Mouse (Mus musculus) layer of hippocampus, adult 9-11 months (tissue): ENCODE measurements around the gene Ddx28.
"Not testable (repeated sequence)": the region's sequence is repeated elsewhere in the genome, so short reads cannot be mapped to it uniquely, and the experiment has no call there.

Source experiments
- DNase-seq: peaks from one replicate; pipeline ENCODE4 v3.0.0; 2022

Gene Ddx28

DNA sequence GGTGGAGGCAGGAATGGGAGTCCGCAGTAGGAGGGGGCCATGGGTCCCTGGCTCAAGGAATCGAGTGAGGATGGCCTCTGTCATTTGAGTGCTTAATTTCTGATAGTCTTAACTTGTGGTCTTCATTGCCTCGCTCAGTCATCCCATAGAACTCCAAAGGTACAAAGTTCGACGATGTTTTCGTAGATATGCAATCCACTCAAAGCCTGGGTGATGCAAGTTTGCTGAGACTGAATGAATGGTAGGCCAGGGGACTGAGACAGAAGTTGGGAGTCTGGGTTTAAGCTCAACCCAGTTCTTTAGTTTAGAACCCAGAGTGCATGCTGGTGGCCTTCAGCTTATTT lies at the start of gene Ddx28:
Gene Ddx28, minus strand, starts transcription at position 240 of the 344 bp plus-strand sequence.
- DNase-seq = no peak

DNA sequence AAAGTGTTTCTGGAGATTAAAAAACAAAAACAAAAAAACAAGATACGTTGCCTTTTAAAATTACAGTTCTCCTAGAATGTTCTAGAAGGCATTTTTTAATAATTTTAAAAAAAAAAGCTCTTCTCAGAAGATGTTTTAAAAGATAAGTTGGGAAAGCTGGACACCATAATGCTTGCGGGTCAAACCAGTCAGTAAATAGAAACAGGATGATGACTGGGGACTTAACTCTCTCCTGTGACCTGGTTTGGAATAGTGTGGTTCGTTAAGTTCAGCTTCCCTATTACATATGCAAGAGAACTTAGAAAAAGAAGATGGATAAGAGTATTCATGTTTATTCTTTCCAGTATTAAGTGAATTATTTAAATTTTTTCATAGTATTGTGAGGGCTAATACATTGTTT lies 48.8 kb upstream of the Ddx28 start:
- no peak for DNase-seq

DNA sequence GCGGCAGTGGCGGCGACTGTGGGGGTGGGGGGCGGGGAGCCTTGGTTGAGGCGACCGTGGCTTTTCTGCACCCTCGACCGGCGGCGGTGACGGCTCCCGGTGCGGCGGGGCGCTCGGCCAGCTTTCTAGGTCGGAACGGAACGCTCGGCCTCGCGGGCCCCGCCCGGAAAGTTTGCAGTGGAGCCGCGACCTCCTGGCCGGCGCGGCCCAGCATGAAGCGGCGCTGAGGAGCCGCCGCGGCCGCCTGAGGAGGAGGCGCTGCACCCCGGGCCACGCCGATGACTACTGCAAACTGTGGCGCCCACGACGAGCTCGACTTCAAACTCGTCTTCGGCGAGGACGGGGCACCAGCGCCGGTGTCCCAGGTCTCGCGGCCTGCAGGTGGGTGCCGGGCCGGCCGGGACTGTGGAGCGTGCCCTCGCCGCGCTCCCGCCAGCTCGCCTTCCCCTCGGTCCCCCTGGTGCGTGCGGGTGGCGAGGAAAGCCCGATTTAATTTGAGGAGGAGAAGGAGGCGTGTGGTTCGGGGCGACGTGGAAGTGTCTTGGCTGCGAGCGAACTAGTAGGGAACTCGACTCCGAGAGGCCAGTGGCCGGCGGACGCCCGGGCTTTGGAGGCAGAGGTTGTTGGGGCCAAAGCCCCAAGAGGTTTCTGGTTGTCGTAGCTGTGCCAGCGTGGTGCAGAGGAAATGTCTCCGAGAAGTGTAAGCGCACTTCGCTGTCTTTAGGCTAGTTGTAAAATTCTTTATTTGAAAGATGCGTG lies 48.1 kb upstream of the Ddx28 start:
- no peak for DNase-seq

DNA sequence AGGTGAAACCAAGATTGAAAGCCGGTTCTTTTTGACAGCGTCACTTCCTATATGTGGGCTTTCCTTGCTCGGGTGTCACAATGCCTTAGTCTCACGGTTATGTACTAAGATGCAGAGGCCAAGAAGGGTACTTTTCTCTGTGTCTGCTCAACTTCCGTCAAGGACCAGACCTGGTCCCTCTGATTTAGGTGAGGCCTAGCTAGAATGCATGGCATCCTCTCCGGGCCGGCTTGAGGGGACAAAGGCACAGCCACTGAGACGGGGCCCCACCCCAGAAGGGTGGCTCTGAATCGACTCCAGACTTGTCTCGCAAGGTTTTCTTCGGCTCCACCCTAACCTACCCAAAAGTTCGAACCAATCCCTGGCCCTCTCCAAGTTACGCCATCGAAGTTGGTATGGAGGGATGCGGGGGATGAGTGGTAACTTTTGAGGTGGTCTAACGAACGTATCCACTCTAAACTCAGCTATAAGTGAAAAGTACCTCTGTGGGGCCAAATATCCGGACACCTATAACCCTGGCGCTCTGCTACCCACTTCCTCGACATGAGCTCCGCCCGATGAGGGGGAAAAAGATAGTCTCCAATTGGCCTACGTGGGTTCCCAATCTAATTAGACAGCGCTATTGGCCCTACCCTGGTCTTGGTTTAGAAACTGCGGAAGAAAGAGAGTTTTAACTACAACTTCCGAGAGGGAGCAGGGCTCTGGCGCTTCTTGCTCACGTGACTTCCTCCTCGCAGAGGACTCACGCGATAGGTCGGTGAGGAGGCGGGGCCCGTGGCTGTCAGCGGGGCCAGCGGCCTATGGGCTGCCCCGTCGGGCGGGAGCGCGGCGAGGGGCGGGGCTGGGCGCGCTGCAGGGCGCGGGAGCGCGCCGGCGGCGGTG lies 47.3 kb upstream of the Ddx28 start, which contains the start of gene Nfatc3:
Gene Nfatc3, plus strand, starts transcription at position 110 of the 882 bp plus-strand sequence.
- peak; percentile 97 for DNase-seq

DNA sequence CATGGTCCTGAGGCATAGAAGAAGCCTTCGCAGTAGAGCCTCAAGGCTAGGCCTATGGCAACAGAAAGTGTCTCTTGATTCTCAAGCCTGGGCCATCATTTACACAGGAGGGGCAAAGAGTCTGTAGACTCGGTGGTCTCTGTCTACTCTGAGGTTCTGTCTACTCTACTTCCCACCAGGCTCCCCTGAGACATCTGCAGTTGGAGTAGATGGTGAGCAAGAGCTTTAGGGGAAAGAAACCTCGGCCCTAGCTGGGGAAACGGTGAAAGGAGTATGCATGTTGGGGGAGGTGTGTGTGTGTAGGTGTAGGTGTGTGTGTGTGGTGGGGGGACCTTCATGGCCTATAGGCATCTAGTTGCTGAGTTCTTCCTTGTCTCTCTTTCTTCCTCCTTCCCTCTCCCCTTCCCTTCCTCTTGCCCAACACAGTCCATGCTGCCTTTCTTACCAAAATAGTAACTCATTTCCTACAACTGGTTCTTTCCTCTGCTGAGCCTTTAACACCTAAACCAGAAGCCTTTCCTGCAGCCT lies 44.8 kb upstream of the Ddx28 start:
- no peak for DNase-seq

DNA sequence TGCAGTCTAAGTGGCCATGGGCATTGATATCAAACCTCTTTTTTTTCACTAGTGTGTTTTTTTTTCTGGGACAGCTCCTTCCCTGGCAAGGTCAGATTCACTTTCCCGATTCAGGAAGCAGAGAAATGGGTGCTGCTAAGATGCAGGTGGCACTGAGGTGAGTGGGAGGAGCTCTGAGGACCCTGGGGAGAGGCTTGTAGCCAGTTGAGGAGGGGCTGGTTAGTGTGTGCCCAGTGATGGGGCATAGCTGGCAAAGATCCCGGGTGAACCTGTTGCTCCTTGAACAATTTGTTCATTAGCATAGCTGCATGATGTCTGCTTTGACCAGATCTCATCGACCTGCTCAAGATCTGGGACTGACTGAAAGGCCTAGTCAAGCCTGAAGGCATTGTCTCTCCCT lies 43.4 kb upstream of the Ddx28 start:
- no peak for DNase-seq

DNA sequence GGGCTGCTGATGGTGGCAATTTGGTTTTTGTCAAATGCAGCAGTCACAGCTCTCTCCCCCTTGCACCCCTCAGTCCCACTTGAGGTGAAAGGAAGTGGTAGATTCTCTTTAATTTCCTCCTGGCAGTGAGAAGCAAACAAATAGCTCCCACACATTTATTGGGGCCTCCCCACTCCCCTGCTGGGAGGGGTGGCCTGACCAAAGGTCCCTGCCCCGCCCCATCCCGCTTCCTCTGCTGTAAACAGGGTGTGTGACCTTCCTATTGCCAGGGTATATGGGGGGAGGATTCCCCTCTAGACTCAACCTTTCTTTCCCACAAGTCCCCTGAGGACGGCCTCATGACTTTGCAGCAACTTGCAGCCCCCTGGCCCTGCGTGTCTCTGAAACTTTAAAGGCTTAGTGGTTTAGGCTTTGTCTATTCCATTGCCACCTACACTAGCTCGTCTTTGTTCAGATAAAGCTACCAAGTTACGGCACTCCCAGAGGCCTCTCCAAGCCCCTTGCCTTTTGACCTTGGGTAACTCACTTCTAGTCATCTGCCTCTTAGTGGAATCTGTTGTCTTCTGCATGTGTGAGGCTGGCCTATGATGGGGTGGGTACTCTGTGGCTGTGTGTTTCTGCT lies 42.6 kb upstream of the Ddx28 start:
- no peak for DNase-seq

DNA sequence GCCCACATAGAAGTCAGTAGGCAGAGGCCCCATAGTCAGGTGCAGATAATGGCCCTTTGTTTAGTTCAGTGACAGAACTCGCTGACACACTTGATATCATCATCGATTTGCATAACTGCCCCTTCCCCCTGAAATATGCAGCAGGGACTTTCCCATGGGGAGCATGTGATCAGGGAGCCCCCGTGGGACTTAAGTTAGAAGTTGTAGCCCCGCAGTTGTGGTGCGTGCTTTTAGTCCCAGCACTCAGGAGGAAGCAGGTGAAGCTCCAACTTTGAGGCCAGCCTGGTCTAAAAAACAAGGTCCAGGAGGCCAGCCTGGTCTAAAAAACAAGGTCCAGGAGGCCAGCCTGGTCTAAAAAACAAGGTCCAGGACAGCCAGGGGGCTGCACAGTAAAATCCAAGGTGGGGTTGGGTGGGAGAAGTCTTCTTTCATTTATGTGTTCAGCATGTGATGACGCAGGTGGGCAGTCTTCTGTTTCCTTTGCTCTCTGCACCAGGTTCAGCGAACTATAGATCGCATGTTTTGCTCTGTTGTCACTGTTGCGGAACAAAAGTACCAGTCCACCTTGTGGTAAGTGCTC lies 40.9 kb upstream of the Ddx28 start:
- DNase-seq = peak; percentile 52

DNA sequence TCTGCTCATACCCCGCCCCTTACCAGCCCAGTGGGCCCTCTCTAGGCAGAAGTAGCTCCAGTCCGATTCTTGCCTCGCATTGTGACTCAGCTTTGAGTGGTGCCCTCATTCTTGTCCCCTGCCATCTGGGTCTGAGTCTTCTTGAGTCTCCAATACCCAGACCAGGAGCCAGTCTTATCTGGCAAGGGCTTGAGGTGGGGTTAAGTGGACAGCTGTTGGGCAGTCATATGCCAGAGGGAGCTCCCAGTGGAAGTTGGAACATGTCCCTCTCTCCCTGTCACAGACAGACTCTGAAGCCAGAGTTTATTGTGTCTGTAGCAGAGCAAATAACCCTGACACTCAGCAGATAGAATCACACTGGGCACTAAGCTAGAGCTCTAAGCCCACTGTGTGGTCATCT lies 39.4 kb upstream of the Ddx28 start:
- no peak for DNase-seq

DNA sequence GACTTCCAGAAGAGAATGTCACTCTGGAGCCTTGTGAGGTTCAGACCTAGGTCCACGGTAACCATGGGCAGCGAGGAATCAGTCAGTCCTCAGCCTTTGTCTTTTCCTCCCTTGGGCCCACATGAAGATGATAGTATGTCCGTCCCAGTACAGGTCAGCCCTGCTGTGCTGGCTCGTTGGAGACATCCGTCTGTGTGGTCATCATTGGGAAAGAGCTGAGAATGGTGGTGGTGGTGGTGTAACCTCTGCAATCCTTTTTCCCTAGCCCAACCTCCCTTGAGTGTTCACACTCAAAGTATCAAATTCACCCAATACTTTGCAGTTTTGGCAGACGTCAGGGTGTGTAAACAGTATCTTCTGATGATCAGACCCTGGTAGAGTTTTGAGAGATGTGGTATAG lies 38.2 kb upstream of the Ddx28 start:
- no peak for DNase-seq

DNA sequence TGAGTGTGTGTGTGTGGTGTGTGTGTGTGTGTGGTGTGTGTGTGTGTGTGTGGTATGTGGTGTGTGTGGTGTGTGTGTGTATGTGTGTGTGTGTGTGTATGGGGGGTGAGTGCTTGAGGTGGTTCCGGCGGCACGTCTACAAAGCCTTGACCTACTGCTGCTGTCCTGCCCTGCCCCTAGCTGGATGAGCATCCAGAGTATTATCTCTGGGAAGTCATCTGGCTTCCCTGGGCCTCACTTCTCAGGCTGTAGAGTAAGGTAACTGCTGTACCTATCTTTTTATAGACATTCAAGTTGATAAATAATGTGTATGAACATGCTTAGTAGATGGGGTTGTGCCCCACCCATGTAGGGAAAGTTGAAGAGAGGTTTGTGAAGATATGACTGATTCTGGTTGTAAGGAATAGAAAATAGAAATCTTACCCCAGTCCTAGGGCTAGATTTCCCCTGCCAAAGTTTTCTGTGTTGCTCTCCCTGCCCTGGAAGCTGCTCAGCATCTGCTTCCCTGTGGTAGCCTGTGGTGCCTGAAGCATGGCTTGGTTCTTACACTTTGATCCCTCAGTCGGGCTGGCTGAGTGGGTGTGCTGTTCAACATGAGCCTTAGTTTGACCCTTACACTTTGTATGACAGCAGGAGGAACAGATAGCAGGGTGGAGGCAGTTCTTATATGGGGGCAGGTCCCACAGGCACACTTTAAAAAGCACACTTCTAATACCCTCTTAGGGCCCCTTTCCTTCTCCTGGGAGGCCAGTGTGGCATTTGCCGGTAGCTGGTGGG lies 36.4 kb upstream of the Ddx28 start:
- no peak for DNase-seq

DNA sequence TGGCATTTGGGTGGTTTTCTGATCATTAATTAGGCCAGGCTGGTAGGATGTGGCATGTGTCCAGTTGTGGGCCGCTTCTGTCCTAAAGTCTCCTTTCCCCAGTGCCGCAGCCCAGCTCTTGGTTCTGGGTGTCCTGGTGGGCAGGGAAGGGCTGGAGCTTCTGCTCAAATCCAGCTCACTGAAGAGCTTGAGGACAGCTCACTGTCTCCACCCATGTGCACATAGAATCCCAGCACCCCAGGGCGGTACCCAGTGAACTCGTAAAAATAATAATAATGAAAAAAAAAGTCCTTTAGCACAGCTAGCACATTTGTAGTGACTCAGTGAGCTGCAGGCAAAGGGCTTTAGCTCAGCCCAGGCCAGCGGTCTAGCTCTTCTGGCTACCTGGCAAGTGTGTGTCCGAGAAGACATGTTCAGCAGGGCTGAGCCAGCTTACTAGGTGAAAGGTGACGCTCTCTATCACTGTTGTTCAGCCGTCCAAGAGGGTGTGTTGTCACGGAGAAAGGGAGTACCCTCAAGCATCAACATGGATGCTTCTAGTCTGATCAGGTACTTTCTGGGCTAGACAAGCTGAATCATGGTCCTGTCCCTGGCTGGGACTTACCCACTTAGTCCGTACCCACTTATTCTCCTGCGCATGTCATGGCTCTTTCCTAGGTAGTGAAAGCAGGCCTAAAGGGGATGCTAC lies 35.3 kb upstream of the Ddx28 start:
- DNase-seq = no peak

DNA sequence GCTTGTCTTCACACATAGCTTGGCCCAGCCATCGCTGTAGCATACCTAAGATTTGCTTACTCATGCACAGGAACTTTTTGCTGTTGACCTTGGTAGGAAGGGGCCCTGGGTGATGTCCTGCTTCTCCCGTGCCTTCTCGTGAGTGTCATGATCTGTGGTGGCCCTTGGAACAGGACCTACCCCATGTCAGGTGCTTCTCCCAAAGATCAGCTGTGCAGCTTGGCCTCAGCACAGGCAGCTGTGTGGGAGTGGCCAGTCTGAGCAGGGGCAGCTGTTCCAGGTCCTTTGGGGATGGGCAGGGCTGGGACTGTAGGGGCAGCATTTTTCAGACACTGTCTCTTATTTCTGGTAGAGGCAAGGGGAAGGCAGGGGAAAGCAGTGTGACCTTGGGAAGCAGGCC lies 32.5 kb upstream of the Ddx28 start:
- DNase-seq = no peak

DNA sequence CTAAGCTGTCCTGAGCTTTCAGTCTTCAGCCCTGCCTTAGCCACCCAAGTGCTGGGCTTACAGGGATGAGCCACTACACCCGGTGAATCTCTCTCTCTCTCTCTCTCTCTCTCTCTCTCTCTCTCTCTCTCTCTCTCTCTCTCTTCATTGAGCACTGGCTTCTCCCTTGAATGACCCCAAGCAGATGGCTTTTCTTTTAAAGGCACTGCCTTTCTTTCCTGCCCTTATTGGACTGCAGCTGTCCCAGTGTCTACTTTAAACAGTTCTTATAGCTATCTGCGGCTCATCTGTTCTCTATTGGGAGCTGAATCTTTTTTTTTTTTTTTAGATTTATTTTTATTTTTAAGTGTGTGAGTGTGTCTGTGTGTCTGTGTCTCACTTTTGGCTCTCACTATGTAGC lies 31.4 kb upstream of the Ddx28 start:
- no peak for DNase-seq

DNA sequence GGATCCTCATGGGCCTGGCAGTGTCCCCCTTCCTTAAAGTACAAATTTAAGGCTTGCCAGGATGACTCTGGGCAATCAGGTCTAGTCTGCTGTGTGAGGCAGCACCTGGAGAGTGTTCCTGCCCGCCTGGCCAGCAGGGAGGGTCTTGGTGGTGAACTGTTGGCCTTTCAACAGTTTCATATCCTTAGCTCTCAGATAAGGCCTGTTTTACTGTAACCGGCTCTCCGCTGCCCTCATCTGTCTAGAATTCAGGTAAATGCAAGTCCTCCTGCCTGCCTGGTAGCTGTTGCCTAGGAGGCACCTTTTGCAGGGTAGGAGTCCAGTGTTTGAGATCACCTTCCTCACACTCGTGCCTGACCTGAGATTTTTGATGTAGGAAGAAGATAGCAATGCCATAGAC lies 28.5 kb upstream of the Ddx28 start:
- DNase-seq = no peak

DNA sequence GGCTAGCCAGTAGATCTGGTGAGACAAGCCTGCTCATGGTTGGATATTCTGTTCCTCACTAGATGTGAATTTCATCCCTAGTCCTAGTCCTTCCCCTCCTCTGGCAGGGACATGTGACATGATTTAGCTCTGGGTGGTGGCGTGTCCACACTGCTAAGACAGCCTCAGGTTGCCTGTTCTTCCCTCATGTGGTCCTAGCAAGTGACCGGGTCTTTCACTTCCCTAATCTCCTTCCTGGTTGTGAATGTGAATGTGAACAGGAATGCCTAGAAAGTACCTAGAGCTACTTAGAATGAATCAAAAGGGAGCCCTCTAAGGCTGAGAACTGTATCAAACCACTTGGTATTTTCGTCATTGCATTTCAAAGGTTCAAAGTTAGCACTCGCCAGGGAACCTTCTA lies 27.9 kb upstream of the Ddx28 start:
- no peak for DNase-seq

DNA sequence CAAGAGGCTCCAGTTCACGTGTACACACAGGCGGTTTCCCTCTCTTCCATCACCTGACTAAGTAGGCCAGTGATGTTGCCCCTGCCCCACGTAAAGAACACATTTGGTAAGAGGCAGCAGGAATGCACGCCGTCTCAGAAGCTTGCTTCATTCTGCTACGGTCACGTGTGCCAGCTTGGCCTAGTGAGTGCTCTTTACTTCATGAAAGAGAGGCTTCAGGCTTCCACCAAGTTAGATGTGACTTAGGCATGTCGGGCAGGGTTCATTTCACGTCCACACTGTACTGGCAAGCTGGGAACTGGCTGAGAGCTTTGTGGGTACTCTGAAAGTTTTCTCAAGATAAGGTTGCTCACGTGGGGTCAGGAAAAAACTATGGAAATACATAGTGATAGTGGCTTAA lies 27.0 kb upstream of the Ddx28 start:
- DNase-seq = no peak

DNA sequence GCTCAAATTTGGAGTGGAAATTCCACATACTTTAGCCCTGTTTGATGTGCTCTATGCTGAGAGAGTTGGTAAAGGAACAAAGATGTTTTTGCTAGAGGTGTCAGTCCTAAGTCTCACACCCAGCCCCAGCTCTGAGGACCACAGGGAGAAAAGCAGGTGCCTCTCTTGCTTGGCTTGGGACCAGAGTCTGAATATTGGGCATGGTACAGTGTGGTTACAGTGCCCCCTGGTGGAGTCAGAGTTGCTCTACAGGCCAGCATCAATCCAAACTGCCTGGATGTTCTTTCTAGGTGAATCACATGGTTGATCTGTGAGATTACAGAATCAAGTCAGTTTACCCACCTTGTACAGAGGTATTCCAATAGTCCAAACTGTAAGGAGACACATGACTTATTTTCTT lies 10.8 kb upstream of the Ddx28 start:
- DNase-seq = peak; percentile 40

DNA sequence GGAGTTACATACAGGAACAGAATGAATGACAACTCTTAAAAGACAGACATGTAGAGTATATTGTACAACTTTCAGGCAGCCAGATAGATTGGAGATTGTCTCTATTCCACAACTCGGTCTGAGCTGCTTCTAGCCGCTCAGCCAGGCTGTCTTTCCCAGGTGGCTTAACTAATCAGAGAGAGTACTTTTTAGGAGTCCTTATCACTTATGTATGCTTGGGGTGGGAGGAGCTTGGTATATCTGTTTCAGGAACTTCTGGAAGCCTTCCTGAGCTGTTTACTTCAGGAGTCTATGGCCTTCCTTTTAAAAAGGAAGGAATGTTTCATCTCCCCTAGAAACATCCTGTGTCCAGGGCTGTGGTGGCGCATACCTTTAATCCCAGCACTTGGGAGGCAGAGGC lies 6.4 kb upstream of the Ddx28 start:
- DNase-seq = no peak

DNA sequence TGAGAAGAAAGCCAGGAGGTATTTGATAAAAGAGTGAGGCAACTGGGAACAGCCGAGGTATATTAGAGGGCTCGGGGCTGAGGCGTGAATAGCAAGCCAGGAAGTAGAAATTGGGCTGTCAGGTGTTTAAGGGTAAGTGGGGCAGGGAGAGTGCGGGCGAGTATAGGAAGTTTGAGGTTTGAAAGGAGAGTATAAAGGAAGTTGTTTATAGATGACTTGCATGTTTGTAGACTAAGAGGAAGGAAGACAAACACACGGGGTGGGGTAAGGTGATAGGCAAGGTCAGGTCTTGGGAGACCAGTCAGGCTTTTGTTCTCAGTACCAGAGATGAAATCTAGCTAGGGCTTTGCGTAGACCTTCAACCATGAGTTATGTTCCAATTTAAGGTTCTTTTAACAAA lies 5.4 kb upstream of the Ddx28 start:
- DNase-seq = no peak

DNA sequence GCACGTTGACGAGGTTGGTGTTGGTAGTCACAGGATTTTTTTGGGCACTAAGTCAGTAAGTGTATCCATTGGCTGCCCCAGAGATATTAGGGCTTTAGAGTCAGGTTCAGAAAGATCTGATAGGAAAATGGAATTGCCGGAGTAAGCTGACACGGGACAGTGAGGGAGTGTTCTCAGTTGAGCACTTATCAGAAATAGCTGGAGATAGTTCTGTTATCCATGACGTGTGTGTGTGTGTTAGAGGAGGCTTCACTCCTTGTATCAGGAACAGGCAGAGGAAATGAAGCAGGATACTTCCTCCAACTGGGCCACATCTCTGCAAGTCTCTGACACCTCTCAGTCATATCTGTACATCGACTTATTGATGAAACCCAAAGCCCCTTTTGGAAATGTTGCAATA lies 4.6 kb upstream of the Ddx28 start:
- no peak for DNase-seq

DNA sequence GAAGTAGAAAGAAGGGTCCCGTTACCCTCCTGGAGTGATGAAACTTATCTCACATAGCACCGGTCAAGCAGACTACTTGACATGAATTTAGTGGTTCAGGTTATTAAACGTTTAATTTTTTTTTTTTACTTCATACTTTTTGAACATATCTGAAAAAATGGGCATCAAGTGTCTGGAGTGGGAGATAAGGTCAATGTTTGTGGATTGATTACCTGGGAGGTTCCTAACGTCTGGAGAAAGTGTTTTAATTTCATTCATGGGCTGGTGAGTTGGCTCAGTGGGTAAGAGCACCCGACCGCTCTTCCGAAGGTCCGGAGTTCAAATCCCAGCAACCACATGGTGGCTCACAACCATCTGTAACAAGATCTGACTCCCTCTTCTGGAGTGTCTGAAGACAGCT lies 521 bp upstream of the Ddx28 start:
- DNase-seq = not testable (repeated sequence)
